Mouse (Mus musculus): ENCODE results near the gene Hif3a. TPM values are rescaled to one million over a fixed set of nuclear protein-coding genes. Genes with fewer than 3 reads are reported as not detected.
"Not testable (repeated sequence)": the region's sequence is repeated elsewhere in the genome, so short reads cannot be mapped to it uniquely, and the experiment has no call there.

Hif3a gene
- 18.2 and 31.3 TPM in 2 replicates for polyA plus RNA-seq (2016; fragmentation: Nextera tagmentation; extraction: Ambion mirVana)

DNA sequence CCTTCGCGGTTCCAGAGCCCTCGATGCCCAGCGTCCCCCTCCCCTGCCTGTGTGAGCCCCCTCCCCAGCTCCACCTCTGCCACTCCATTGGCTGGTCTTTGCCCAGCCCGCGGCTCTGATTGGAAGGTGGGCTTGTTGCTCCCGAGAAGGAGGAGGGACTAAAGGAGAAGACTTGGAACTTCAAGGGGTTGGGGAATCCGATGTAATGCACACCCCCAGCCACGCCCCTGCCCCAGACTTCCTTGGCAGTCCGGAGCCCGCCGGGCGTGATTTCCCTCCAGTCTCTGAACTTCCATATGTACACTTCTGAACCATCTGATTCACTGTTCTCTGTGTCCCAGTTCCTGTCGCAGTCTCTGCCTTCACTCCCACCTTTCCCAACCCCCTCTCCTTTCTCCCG is at the start of gene Hif3a:
Gene Hif3a (minus strand): TSS at position 39 of the 400 bp plus-strand sequence.
- H3K36me3 ChIP-seq = no peaks in the 10 kb centered on the region
- peaks cover 46% of the 10 kb centered on the region for H3K4me1 ChIP-seq
- WGBS = 2% methylated on average over 15 of the region's 15 CpGs
- peak; percentile 95 for DNase-seq (ENCODE audit: low spot score)
- H3K27me3 ChIP-seq (ENCODE audit: insufficient read depth, poor library complexity, severe bottlenecking) = 0 out of 2 replicates have a peak, but pooled peaks cover 4% of the 10 kb centered on the region
- H3K9me3 ChIP-seq = no peaks in the 10 kb centered on the region
- peak within 1 kb of the TSS; percentile 67 for H3K4me3 ChIP-seq
- peak within 1 kb of the TSS; percentile 95 for H3K27ac ChIP-seq

DNA sequence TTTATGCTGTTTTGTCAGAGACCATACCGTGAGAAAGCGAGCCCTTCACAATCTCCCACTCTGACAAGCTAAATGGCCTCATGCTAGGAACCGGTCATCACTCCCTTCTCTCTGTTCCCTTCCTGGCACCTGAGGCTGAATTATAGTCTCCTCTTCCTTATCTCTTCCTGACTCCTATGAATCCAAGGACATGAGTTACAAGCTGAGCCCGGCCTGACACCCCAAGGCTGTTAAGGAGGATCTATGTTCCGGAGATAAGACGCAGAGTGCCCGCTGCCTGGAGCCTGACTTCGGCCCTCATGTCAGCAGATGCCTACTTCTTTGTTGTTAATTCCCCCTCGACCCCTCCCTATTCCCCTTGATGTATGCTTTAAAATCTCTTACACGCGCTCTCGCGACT is 39.4 kb upstream of the Hif3a start:
- DNase-seq (ENCODE audit: low spot score) = peak; percentile 46
- H3K36me3 ChIP-seq = not testable (repeated sequence)
- 82% methylated on average over 13 of the region's 13 CpGs for WGBS

GRCm38 (mm10) chr7:17091280-17091679 is 29.1 kb upstream of the Hif3a start:
- no peaks in the 10 kb centered on the region for H3K9me3 ChIP-seq
- no peaks in the 10 kb centered on the region for H3K27me3 ChIP-seq (ENCODE audit: insufficient read depth, poor library complexity, severe bottlenecking)
- no peak for DNase-seq (ENCODE audit: low spot score)
- no peak overlapping the region for H3K4me3 ChIP-seq
- H3K36me3 ChIP-seq = no peaks in the 10 kb centered on the region
- H3K27ac ChIP-seq = no peak overlapping the region
- WGBS = 5% methylated on average over 1 of the region's 1 CpGs
- no peaks in the 10 kb centered on the region for H3K4me1 ChIP-seq

More for the DNA sequence above, 39.4 kb upstream of the Hif3a start:
- H3K9me3 ChIP-seq; H3K27me3 ChIP-seq (ENCODE audit: insufficient read depth, poor library complexity, severe bottlenecking); H3K4me1 ChIP-seq; H3K4me3 ChIP-seq; H3K27ac ChIP-seq: not testable (repeated sequence)

GRCm38 (mm10) chr7:17090058-17090585 is 27.9 kb upstream of the Hif3a start:
- Histone ChIP-seq H3K4me3 (no peak overlapping the region), H3K4me1 (no peaks in the 10 kb centered on the region), H3K27ac (no peak overlapping the region), H3K27me3 (ENCODE audit: insufficient read depth, poor library complexity, severe bottlenecking) (no peaks in the 10 kb centered on the region), H3K9me3 (no peaks in the 10 kb centered on the region), H3K36me3 (no peaks in the 10 kb centered on the region)
- 52% methylated on average over 3 of the region's 3 CpGs for WGBS
- DNase-seq (ENCODE audit: low spot score) = no peak

GRCm38 (mm10) chr7:17087731-17088130 is 25.5 kb upstream of the Hif3a start:
- H3K36me3 ChIP-seq = no peaks in the 10 kb centered on the region
- 70% methylated on average over 3 of the region's 3 CpGs for WGBS
- DNase-seq (ENCODE audit: low spot score) = no peak
- H3K9me3 ChIP-seq = no peaks in the 10 kb centered on the region; the same call in 1 of the 2 replicates
- no peak overlapping the region for H3K4me3 ChIP-seq
- H3K4me1 ChIP-seq = no peaks in the 10 kb centered on the region
- no peaks in the 10 kb centered on the region for H3K27me3 ChIP-seq (ENCODE audit: insufficient read depth, poor library complexity, severe bottlenecking)
- H3K27ac ChIP-seq = no peak overlapping the region

DNA sequence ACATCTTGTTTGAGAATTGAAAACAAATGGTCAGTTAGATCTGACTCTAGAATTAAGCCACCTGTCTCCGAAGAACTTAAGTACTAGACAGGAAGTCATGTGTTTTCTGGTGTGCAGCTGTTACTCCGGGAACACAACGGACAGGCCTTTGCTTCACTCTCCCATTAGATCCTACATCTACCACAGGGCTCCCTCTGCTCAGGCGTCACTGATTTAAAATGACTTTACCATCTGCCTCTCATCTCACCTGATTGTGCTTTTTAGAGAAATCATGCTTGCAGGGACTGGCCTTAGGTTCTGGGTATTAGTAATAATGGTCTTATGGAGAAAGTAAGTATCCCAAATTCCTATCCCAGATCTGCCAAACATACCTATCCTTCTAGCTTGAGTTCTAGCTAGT is 20.5 kb upstream of the Hif3a start:
- WGBS = 81% methylated on average over 4 of the region's 4 CpGs
- no peaks in the 10 kb centered on the region for H3K4me1 ChIP-seq
- no peaks in the 10 kb centered on the region for H3K36me3 ChIP-seq
- DNase-seq (ENCODE audit: low spot score) = no peak
- no peak overlapping the region for H3K4me3 ChIP-seq
- H3K9me3 ChIP-seq = no peaks in the 10 kb centered on the region; the same call in 1 of the 2 replicates
- H3K27ac ChIP-seq = no peak overlapping the region
- H3K27me3 ChIP-seq (ENCODE audit: insufficient read depth, poor library complexity, severe bottlenecking) = no peaks in the 10 kb centered on the region

DNA sequence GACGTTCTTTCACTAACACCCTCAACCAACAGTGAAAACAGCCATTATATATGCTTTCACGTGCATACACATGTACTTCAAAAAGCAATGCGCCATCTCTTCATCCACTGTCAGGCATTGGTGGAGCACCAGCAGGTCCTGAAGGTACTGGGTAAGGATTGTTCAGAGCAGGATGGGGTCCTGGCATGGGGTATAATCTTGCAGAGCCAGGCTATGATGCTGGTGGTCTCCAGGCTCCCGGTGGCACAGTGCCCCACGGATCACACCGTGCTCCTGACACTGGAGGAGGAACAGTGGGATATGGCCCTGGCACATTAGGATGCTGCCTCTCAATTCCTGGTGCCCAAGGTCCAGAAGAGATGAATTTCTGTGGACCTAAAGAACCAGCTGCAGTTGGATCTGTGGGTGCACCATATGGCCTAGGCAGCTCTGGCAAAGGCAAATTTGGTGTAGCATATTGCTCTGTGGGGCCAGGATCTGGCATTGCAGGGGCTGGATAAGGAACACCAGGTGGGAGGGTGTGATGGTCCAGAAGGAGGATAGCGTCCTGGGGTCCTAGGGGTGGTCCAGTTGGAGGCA is 15.9 kb upstream of the Hif3a start:
- peak; percentile 71 for DNase-seq (ENCODE audit: low spot score)
- WGBS = 81% methylated on average over 7 of the region's 7 CpGs
- no peak overlapping the region for H3K4me3 ChIP-seq
- no peak overlapping the region for H3K27ac ChIP-seq
- no peaks in the 10 kb centered on the region for H3K27me3 ChIP-seq (ENCODE audit: insufficient read depth, poor library complexity, severe bottlenecking)
- H3K4me1 ChIP-seq = no peaks in the 10 kb centered on the region
- H3K36me3 ChIP-seq = no peaks in the 10 kb centered on the region
- no peaks in the 10 kb centered on the region for H3K9me3 ChIP-seq

DNA sequence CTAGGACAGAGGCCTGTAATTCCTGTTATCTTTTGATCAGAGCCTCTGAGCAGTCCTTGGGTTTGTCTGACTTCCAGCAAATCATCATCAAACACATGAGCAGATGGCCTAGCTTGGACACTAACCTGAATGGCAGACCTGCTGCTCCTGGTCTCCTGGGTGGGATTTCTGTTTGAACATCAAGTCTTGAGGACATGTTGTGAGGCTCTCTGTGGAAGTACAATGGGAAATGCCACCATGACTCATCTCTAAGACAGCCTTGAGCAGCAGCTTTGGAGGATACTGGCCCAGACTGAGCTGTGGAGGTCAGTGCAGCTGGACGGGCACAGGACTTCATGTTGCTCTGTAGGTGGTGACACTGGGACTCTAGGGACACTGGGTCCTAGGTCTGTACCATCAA is 14.3 kb upstream of the Hif3a start:
- H3K4me3 ChIP-seq = no peak overlapping the region
- H3K9me3 ChIP-seq = no peaks in the 10 kb centered on the region
- no peaks in the 10 kb centered on the region for H3K27me3 ChIP-seq (ENCODE audit: insufficient read depth, poor library complexity, severe bottlenecking)
- WGBS = 88% methylated on average over 1 of the region's 1 CpGs
- no peaks in the 10 kb centered on the region for H3K4me1 ChIP-seq
- no peaks in the 10 kb centered on the region for H3K36me3 ChIP-seq
- peak; percentile 58 for DNase-seq (ENCODE audit: low spot score)
- no peak overlapping the region for H3K27ac ChIP-seq

DNA sequence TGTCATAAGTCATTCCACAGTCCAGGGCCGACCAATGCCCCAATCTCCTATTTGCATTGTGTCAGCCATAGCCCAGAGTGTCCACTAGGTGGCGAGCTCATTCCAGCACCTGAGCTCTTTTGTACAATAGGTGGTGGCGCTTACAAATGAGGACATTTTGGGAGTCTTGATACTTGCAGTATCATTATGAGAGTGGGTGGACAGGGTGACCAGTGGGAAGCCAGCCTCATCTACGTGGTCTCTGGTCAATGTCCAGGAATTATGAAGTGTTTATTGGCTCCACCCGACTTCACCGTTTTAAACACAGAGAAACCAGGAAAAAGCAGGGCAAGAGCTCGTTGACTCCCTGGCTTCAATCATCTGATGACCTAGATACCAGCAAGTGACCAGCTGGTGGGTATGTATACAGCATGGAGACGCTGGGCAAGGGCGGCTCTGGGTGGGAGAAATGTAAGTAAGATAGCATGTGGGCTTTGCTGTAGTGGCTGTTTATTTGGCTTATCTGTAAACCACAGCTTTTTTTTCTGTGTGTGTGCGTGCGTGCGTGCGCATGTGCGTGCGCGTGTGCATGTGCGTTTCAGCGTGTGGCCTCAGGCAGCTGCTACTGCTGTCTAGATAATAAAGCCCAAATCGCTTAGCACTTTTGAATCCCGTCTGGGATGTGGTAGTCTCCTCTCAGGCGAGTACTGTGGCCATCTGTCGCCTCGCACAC is 11.8 kb upstream of the Hif3a start, which contains the start of gene Psg16:
Gene Psg16 (plus strand): TSS at position 137 of the 712 bp plus-strand sequence.
- H3K27ac ChIP-seq = no peak within 1 kb of the TSS
- H3K4me3 ChIP-seq = no peak within 1 kb of the TSS
- H3K4me1 ChIP-seq = no peaks in the 10 kb centered on the region
- H3K9me3 ChIP-seq = no peaks in the 10 kb centered on the region
- DNase-seq (ENCODE audit: low spot score) = peak; percentile 88
- 68% methylated on average over 23 of the region's 23 CpGs for WGBS
- no peaks in the 10 kb centered on the region for H3K36me3 ChIP-seq
- no peaks in the 10 kb centered on the region for H3K27me3 ChIP-seq (ENCODE audit: insufficient read depth, poor library complexity, severe bottlenecking)

DNA sequence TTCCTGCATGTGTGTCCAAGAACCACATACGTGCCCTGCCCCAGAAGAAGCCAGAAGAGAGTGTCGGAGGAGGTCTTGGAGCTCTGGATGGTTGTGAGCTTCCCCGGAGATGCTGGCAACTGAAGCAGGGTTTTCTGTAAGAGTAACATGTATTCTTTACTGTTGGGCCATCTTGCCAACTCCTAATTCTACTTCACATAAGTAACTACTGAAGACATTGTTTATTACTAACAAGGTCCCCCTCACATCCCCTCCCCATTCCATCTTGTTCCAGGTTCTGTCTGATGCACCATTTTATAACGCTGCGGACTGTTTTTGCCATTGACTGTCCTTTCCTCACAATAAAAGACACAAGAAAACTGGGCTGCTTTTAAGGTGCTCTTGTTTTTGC is 11.3 kb upstream of the Hif3a start:
- no peak overlapping the region for H3K4me3 ChIP-seq
- no peaks in the 10 kb centered on the region for H3K9me3 ChIP-seq
- H3K27ac ChIP-seq = no peak overlapping the region
- H3K36me3 ChIP-seq = no peaks in the 10 kb centered on the region
- WGBS = 53% methylated on average over 5 of the region's 5 CpGs
- no peaks in the 10 kb centered on the region for H3K27me3 ChIP-seq (ENCODE audit: insufficient read depth, poor library complexity, severe bottlenecking)
- H3K4me1 ChIP-seq = no peaks in the 10 kb centered on the region
- no peak for DNase-seq (ENCODE audit: low spot score)

- H3K4me3 ChIP-seq; H3K36me3 ChIP-seq; H3K27ac ChIP-seq; H3K27me3 ChIP-seq (ENCODE audit: insufficient read depth, poor library complexity, severe bottlenecking); H3K4me1 ChIP-seq; H3K9me3 ChIP-seq: not testable (repeated sequence)
- WGBS = 38% methylated on average over 5 of the region's 5 CpGs
- peak; percentile 78 for DNase-seq (ENCODE audit: low spot score)
Measured at GRCm38 (mm10) chr7:17067651-17068050, 5.4 kb upstream of the Hif3a start.

GRCm38 (mm10) chr7:17067000-17067399 is 4.8 kb upstream of the Hif3a start:
- DNase-seq (ENCODE audit: low spot score) = peak; percentile 56
- Histone ChIP-seq H3K4me3 (no peak overlapping the region), H3K27me3 (ENCODE audit: insufficient read depth, poor library complexity, severe bottlenecking) (0 out of 2 replicates have a peak, but pooled peaks cover 4% of the 10 kb centered on the region), H3K27ac (no peak overlapping the region), H3K9me3 (no peaks in the 10 kb centered on the region), H3K4me1 (peaks cover 6% of the 10 kb centered on the region), H3K36me3 (no peaks in the 10 kb centered on the region)

DNA sequence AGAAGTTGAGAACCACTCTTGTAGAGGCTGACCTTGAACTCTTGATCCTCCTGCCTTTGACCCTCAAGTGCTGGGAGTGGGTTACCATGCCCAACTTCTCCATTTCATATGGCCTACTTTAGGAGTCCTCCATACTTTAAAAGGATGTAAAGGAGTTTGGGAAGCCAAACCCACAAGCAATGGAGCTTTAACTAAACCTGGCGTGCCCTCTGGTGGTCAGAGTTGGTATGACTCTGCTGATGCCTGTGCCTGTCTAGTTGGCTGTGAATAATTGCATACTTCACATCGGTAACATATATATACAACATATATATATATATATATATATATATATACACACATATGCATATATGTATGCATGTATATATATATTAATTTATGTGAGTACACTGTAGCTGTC is 4.2 kb upstream of the Hif3a start:
- WGBS = 19% methylated on average over 2 of the region's 2 CpGs
- Histone ChIP-seq H3K4me1 (peaks cover 7% of the 10 kb centered on the region), H3K4me3 (no peak overlapping the region), H3K9me3 (no peaks in the 10 kb centered on the region), H3K27ac (no peak overlapping the region), H3K27me3 (ENCODE audit: insufficient read depth, poor library complexity, severe bottlenecking) (0 out of 2 replicates have a peak, but pooled peaks cover 4% of the 10 kb centered on the region), H3K36me3 (no peaks in the 10 kb centered on the region)
- DNase-seq (ENCODE audit: low spot score) = peak; percentile 87

All from heart, embryonic 10.5 days (tissue).